Mouse (Mus musculus): Measurements from ENCODE around the gene Gphb5. TPM values are rescaled to one million over a fixed set of nuclear protein-coding genes. Genes with fewer than 3 reads are reported as not detected.

The Gphb5 gene
- total RNA-seq (2014; rRNA removed; ENCODE audit: low replicate concordance) (not detected in 2 replicates), polyA plus RNA-seq (2015; fragmentation: Nextera tagmentation; extraction: Ambion mirVana) (not detected in 2 replicates)

DNA sequence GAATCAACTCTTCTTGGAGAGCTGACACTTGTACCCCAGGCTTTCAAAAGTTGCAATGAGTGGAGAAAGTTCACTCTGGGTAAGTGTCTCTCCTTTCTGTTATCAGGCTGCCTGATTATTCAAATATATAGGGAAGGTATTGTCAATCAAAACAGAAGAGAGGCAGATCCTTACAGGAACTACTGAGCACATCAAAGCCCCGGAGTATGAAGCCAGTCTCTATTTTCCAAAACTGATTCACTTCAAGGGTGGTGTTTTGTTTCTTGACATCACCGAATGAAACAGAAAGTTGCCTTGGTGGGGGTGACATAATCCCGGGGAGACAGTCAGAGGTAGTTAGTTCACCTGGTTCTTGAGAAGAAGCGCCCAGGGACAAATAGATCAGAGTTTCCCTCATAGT lies at the start of gene Gphb5:
Gene Gphb5, minus strand, starts transcription at position 101 of the 400 bp plus-strand sequence.
- Histone ChIP-seq H3K9me3 (replicated peaks; ENCODE audit: control insufficient read depth, low read length) (no peaks in the 10 kb centered on the region), H3K4me3 (ENCODE audit: low read depth, low read length) (no peak within 1 kb of the TSS)
- WGBS, result 81% methylated on average over 4 of the region's 4 CpGs

DNA sequence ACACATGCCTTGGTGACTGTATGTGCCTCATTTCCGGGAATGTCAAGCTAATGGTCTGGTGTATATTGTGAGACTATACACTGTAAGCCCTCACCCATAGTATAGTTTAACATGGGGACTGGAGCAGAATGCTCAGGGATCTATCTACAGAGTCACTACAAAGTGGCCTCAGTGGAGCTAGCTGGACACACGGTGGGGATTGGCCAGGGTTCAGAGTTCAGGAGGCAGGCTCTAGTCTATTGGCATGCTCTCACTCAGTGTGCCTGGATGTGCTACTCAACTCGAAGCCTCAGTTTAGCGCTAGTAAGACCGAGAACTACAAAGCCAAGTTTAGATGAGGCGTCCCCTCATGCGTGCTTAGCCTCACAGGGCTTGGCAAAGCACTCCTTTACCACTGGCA lies 49.6 kb upstream of the Gphb5 start:
- Histone ChIP-seq H3K4me1 (ENCODE audit: control insufficient read depth, insufficient read depth) (no peaks in the 10 kb centered on the region), H3K9ac (replicated peaks; ENCODE audit: low read depth, low read length) (no peak overlapping the region), H3K4me2 (ENCODE audit: low read depth, low read length) (no peak overlapping the region), H3K4me3 (ENCODE audit: low read depth, low read length) (no peak overlapping the region), H3K36me3 (replicated peaks; ENCODE audit: control insufficient read depth, insufficient read depth, low read length) (peaks cover 48% of the 10 kb centered on the region), H3K27ac (ENCODE audit: low read depth) (no peak overlapping the region), H3K27me3 (ENCODE audit: control insufficient read depth, insufficient read depth, low read length) (no peaks in the 10 kb centered on the region), H3K9me3 (replicated peaks; ENCODE audit: control insufficient read depth, low read length) (no peaks in the 10 kb centered on the region)
- DNase-seq (ENCODE audit: low spot score) (no peak), ATAC-seq (ENCODE audit: insufficient read depth, low read depth) (no peak)
- no peak for TF ChIP-seq CTCF (IDR thresholded peaks at IDR 0.05; ENCODE audit: low read depth)
- TF ChIP-seq EP300 (IDR thresholded peaks at IDR 0.05; ENCODE audit: low read depth), result no peak
- WGBS, result 86% methylated on average over 7 of the region's 7 CpGs

More for the DNA sequence above, at the start of gene Gphb5:
- Histone ChIP-seq H3K4me1 (ENCODE audit: control insufficient read depth, insufficient read depth) (no peaks in the 10 kb centered on the region), H3K27me3 (ENCODE audit: control insufficient read depth, insufficient read depth, low read length) (no peaks in the 10 kb centered on the region), H3K4me2 (ENCODE audit: low read depth, low read length) (no peak within 1 kb of the TSS), H3K9ac (replicated peaks; ENCODE audit: low read depth, low read length) (no peak within 1 kb of the TSS), H3K27ac (ENCODE audit: low read depth) (no peak within 1 kb of the TSS), H3K36me3 (replicated peaks; ENCODE audit: control insufficient read depth, insufficient read depth, low read length) (no peaks in the 10 kb centered on the region)
- no peak for ATAC-seq (ENCODE audit: insufficient read depth, low read depth)
- no peak for DNase-seq (ENCODE audit: low spot score)
- no peak for TF ChIP-seq CTCF (IDR thresholded peaks at IDR 0.05; ENCODE audit: low read depth)

DNA sequence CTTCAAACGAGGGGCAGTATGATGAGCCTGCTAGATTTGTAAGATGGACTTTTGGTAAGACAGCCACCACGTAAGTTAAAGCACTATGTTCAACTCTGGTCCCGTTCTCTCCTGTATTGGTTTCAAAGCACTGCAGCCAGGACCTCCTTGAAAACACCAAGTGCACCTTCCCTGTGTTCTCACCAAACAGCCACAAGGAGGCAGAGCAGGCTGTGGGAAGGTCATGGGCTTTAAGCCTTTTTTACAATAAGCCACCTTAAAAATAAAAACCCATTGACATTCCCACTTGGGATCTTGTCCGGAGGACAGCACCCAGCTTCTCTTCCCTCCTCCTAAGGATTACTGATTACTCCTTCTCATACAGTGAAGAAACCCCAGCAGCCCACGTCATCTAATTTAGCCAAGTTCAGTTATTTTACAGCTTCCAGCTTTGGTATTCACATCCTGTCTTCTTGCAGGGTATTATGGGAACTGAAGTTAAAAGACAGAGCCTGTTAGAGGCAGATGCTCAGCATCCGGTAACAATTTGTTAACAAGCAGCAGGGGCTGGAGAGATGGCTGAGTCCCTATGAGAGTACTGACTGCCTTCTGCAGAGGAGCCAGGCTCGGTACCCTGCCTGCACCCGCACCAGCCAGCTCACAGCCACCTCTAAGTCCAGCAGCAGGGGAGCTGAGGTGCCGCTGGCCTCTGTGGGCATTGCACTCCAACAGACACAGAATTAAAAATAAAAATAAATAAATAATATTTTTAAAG lies 47.6 kb upstream of the Gphb5 start:
- Histone ChIP-seq H3K36me3 (replicated peaks; ENCODE audit: control insufficient read depth, insufficient read depth, low read length) (peaks cover 63% of the 10 kb centered on the region), H3K4me3 (ENCODE audit: low read depth, low read length) (no peak overlapping the region), H3K4me2 (ENCODE audit: low read depth, low read length) (no peak overlapping the region), H3K4me1 (ENCODE audit: control insufficient read depth, insufficient read depth) (no peaks in the 10 kb centered on the region), H3K27ac (ENCODE audit: low read depth) (no peak overlapping the region), H3K9ac (replicated peaks; ENCODE audit: low read depth, low read length) (no peak overlapping the region), H3K27me3 (ENCODE audit: control insufficient read depth, insufficient read depth, low read length) (no peaks in the 10 kb centered on the region), H3K9me3 (replicated peaks; ENCODE audit: control insufficient read depth, low read length) (no peaks in the 10 kb centered on the region)
- WGBS, result 74% methylated on average over 9 of the region's 9 CpGs
- DNase-seq (ENCODE audit: low spot score) (peak; percentile 47), ATAC-seq (ENCODE audit: insufficient read depth, low read depth) (peak; percentile 47; the same call in 1 of the 2 replicates)
- no peak for TF ChIP-seq EP300 (IDR thresholded peaks at IDR 0.05; ENCODE audit: low read depth)
- TF ChIP-seq CTCF (IDR thresholded peaks at IDR 0.05; ENCODE audit: low read depth), result peak; percentile 86

DNA sequence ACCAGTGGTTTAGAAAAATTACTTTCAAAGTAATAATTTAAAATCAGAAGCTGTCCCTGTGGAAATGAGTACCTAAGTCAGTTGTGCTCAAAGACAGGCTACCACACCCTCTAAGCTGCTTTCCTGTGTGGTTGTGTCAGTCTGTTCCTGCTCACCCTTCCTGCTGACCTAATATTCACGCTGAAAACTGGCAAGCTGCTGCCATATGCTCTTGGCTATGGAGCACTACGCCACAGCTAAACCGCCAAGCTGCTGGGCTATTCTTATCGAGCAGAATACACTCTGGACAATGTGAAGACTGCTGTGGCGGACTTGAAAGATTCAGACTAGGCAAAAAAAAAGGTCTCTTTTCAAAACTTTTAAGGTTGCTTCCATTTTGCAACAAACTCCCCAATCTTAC lies 44.0 kb upstream of the Gphb5 start:
- Histone ChIP-seq H3K4me2 (ENCODE audit: low read depth, low read length) (no peak overlapping the region), H3K4me3 (ENCODE audit: low read depth, low read length) (no peak overlapping the region), H3K36me3 (replicated peaks; ENCODE audit: control insufficient read depth, insufficient read depth, low read length) (peaks cover 61% of the 10 kb centered on the region), H3K4me1 (ENCODE audit: control insufficient read depth, insufficient read depth) (no peaks in the 10 kb centered on the region), H3K27ac (ENCODE audit: low read depth) (peak overlapping the region; percentile 12; the same call in 1 of the 2 replicates), H3K27me3 (ENCODE audit: control insufficient read depth, insufficient read depth, low read length) (no peaks in the 10 kb centered on the region), H3K9ac (replicated peaks; ENCODE audit: low read depth, low read length) (no peak overlapping the region), H3K9me3 (replicated peaks; ENCODE audit: control insufficient read depth, low read length) (no peaks in the 10 kb centered on the region)
- DNase-seq (ENCODE audit: low spot score) (no peak), ATAC-seq (ENCODE audit: insufficient read depth, low read depth) (no peak)
- TF ChIP-seq CTCF (IDR thresholded peaks at IDR 0.05; ENCODE audit: low read depth) (no peak), EP300 (IDR thresholded peaks at IDR 0.05; ENCODE audit: low read depth) (no peak)
- WGBS, result 62% methylated on average over 5 of the region's 5 CpGs

DNA sequence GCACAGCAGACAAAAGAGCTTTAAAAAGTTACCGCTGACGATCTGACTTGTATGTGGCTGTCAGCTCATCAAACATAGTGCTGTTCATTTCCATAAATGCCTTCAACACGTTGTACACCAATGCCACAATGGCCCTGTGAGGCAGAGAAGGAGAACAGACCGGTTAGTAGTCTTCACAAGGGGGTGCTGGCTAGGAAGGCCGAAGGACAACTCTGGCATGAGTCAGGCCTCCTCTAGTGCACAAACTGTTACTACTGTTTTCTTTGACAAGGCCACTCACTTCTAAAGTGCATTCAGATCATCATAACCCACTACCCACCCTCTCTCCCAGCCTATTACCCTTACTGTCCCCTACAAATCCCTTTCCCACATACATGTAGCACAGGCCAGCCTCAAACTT lies 43.1 kb upstream of the Gphb5 start:
- H3K4me1 ChIP-seq (ENCODE audit: control insufficient read depth, insufficient read depth), result no peaks in the 10 kb centered on the region
- H3K4me2 ChIP-seq (ENCODE audit: low read depth, low read length), result no peak overlapping the region
- no peak overlapping the region for H3K9ac ChIP-seq (replicated peaks; ENCODE audit: low read depth, low read length)
- DNase-seq (ENCODE audit: low spot score) (no peak), ATAC-seq (ENCODE audit: insufficient read depth, low read depth) (no peak)
- 74% methylated on average over 5 of the region's 5 CpGs for WGBS
- H3K27ac ChIP-seq (ENCODE audit: low read depth), result no peak overlapping the region
- no peak overlapping the region for H3K4me3 ChIP-seq (ENCODE audit: low read depth, low read length)
- H3K27me3 ChIP-seq (ENCODE audit: control insufficient read depth, insufficient read depth, low read length), result no peaks in the 10 kb centered on the region
- no peak for TF ChIP-seq EP300 (IDR thresholded peaks at IDR 0.05; ENCODE audit: low read depth)
- TF ChIP-seq CTCF (IDR thresholded peaks at IDR 0.05; ENCODE audit: low read depth), result no peak
- H3K36me3 ChIP-seq (replicated peaks; ENCODE audit: control insufficient read depth, insufficient read depth, low read length), result peaks cover 51% of the 10 kb centered on the region
- no peaks in the 10 kb centered on the region for H3K9me3 ChIP-seq (replicated peaks; ENCODE audit: control insufficient read depth, low read length)

DNA sequence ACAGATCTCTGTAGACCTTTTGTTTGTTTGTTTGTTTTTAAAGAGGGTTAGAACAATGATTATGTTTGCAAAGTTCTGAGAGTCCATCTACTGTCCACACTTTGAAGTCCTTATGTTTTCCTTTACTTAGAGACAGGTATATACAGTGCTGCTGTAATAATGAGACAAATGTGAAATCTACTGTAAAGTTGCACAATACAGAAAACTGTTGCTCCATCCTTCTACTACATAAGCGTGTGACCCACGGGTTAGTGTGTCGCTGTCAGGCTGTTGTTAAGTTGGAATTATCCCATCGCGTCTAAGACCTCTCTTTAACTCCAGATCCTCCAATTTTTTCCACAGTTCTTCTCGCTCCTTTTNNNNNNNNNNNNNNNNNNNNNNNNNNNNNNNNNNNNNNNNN lies 36.9 kb upstream of the Gphb5 start:
- no peak for DNase-seq (ENCODE audit: low spot score)
- ATAC-seq (ENCODE audit: insufficient read depth, low read depth), result no peak
- no peak overlapping the region for H3K4me2 ChIP-seq (ENCODE audit: low read depth, low read length)
- H3K9me3 ChIP-seq (replicated peaks; ENCODE audit: control insufficient read depth, low read length), result no peaks in the 10 kb centered on the region
- TF ChIP-seq EP300 (IDR thresholded peaks at IDR 0.05; ENCODE audit: low read depth), result no peak
- no peak for TF ChIP-seq CTCF (IDR thresholded peaks at IDR 0.05; ENCODE audit: low read depth)
- 92% methylated on average over 6 of the region's 6 CpGs for WGBS
- H3K9ac ChIP-seq (replicated peaks; ENCODE audit: low read depth, low read length), result no peak overlapping the region
- no peak overlapping the region for H3K27ac ChIP-seq (ENCODE audit: low read depth)
- no peaks in the 10 kb centered on the region for H3K27me3 ChIP-seq (ENCODE audit: control insufficient read depth, insufficient read depth, low read length)
- H3K4me1 ChIP-seq (ENCODE audit: control insufficient read depth, insufficient read depth), result no peaks in the 10 kb centered on the region
- no peak overlapping the region for H3K4me3 ChIP-seq (ENCODE audit: low read depth, low read length)
- peaks cover 32% of the 10 kb centered on the region for H3K36me3 ChIP-seq (replicated peaks; ENCODE audit: control insufficient read depth, insufficient read depth, low read length)

Data from heart, postnatal 0 days (tissue).